Mouse (Mus musculus) brain, adult 2 months (tissue): Measurements from ENCODE around the gene Med8.
A peak's percentile ranks its signal among the peaks of the same experiment; 100 is the strongest.

Experiments used
- DNase-seq: peaks from one replicate; pipeline ENCODE4 v3.0.0; 2011; ENCODE audit warnings: low read depth, low spot score

Gene Med8

GRCm38 (mm10) chr4:118409142-118409900, at the start of gene Med8, which contains the start of gene Szt2:
TSS of gene Med8 (plus strand) at chr4:118409337.
TSS of gene Szt2 (minus strand) at chr4:118409273.
- peak; percentile 97 for DNase-seq

GRCm38 (mm10) chr4:118359896-118360720, 49.0 kb upstream of the Med8 start:
- peak; percentile 76 for DNase-seq

GRCm38 (mm10) chr4:118361451-118361850, 47.7 kb upstream of the Med8 start:
- DNase-seq, result no peak

- peak; percentile 16 for DNase-seq
Observed at GRCm38 (mm10) chr4:118362879-118363278, 46.3 kb upstream of the Med8 start.

GRCm38 (mm10) chr4:118363985-118364384, 45.2 kb upstream of the Med8 start:
- peak; percentile 22 for DNase-seq

- DNase-seq, result no peak
Observed at GRCm38 (mm10) chr4:118364641-118365040, 44.5 kb upstream of the Med8 start.

GRCm38 (mm10) chr4:118365991-118366390, 43.1 kb upstream of the Med8 start:
- DNase-seq, result no peak

- peak; percentile 25 for DNase-seq
Observed at GRCm38 (mm10) chr4:118367551-118367950, 41.6 kb upstream of the Med8 start.

- DNase-seq, result no peak
Observed at GRCm38 (mm10) chr4:118368616-118369015, 40.5 kb upstream of the Med8 start.

GRCm38 (mm10) chr4:118371822-118372221, 37.3 kb upstream of the Med8 start:
- no peak for DNase-seq

GRCm38 (mm10) chr4:118375999-118376398, 33.1 kb upstream of the Med8 start:
- no peak for DNase-seq

GRCm38 (mm10) chr4:118383271-118383670, 25.9 kb upstream of the Med8 start:
- no peak for DNase-seq

- DNase-seq, result no peak
Observed at GRCm38 (mm10) chr4:118387316-118387715, 21.8 kb upstream of the Med8 start.

GRCm38 (mm10) chr4:118390146-118390545, 19.0 kb upstream of the Med8 start:
- no peak for DNase-seq

- DNase-seq, result no peak
Observed at GRCm38 (mm10) chr4:118394505-118394904, 14.6 kb upstream of the Med8 start.

GRCm38 (mm10) chr4:118395289-118395688, 13.8 kb upstream of the Med8 start:
- no peak for DNase-seq

GRCm38 (mm10) chr4:118396433-118396832, 12.7 kb upstream of the Med8 start:
- no peak for DNase-seq

- no peak for DNase-seq
Observed at GRCm38 (mm10) chr4:118398400-118398799, 10.7 kb upstream of the Med8 start.

GRCm38 (mm10) chr4:118401421-118401820, 7.7 kb upstream of the Med8 start:
- DNase-seq, result no peak

- DNase-seq, result no peak
Observed at GRCm38 (mm10) chr4:118401918-118402317, 7.2 kb upstream of the Med8 start.

GRCm38 (mm10) chr4:118402701-118403100, 6.4 kb upstream of the Med8 start:
- no peak for DNase-seq

GRCm38 (mm10) chr4:118410871-118411270, 1.7 kb downstream of the Med8 start:
- DNase-seq, result no peak

- no peak for DNase-seq
Observed at GRCm38 (mm10) chr4:118413553-118413952, 4.4 kb downstream of the Med8 start.
